Mouse (Mus musculus) stomach, embryonic 14.5 days (tissue): ENCODE data around the gene 7420426K07Rik. TPM values are rescaled to one million over a fixed set of nuclear protein-coding genes. Genes with fewer than 3 reads are reported as not detected.

Experiments
- ATAC-seq: fragments of 200-750 bp; cut with Nextera tagmentation; 2 replicates; pipeline ENCODE4 v1.8.0; 2017; ENCODE audit warnings: low read depth, moderate TSS enrichment; ENCODE audit not compliant: insufficient number of reproducible peaks, insufficient read depth, low FRiP score
- H3K27ac ChIP-seq: fragments of 300-500 bp; sonication (generic); 2 replicates; pipeline ENCODE4 v1.5.1; 2014; ENCODE audit warnings: mild to moderate bottlenecking, low read length, moderate library complexity, mixed read lengths
- H3K27me3 ChIP-seq: fragments of 300-500 bp; sonication (generic); 2 replicates; pipeline ENCODE4 v1.6.1; 2014; ENCODE audit warnings: low read length, control low read depth, mixed read lengths; ENCODE audit not compliant: control insufficient read depth, insufficient read depth
- H3K36me3 ChIP-seq: fragments of 300-500 bp; sonication (generic); 2 replicates; pipeline ENCODE4 v1.6.1; 2014; ENCODE audit warnings: mild to moderate bottlenecking, control low read depth, low read length, moderate library complexity, mixed read lengths; ENCODE audit not compliant: control insufficient read depth, insufficient read depth
- H3K4me1 ChIP-seq: fragments of 300-500 bp; sonication (generic); 2 replicates; pipeline ENCODE4 v1.6.1; 2014; ENCODE audit warnings: low read length, control low read depth, mixed read lengths; ENCODE audit not compliant: control insufficient read depth, insufficient read depth
- H3K4me2 ChIP-seq: fragments of 300-500 bp; sonication (generic); replicated peaks from 2 replicates; pipeline ENCODE4 v1.6.1; 2014; ENCODE audit warnings: low read depth, low read length, control low read depth
- H3K4me3 ChIP-seq: fragments of 300-500 bp; sonication (generic); 2 replicates; pipeline ENCODE4 v1.5.1; 2014; ENCODE audit warnings: low read depth, low read length, control low read depth
- H3K9ac ChIP-seq: fragments of 300-500 bp; sonication (generic); replicated peaks from 2 replicates; pipeline ENCODE4 v1.6.1; 2014; ENCODE audit warnings: low read depth, mild to moderate bottlenecking, control low read depth, low read length, moderate library complexity, mixed read lengths
- H3K9me3 ChIP-seq: fragments of 300-500 bp; sonication (generic); 2 replicates; pipeline ENCODE4 v1.6.1; 2016; ENCODE audit warnings: low read depth, low read length, control low read depth; ENCODE audit not compliant: control insufficient read depth
- WGBS: fragments of 180-500 bp; shearing (Covaris S2); extraction: QIAGEN DNeasy Blood & Tissue Kit; methylation state at CpG from one replicate; pipeline ENCODE4 v1.1.7; 2014; 5-methylcytosine and 5-hydroxymethylcytosine counted together
- polyA plus RNA-seq: library from polyadenylated mRNA; unstranded; fragments of >200 nt; fragmentation: Nextera tagmentation; extraction: Ambion mirVana; gene quantifications from 2 replicates; pipeline ENCODE4 v1.2.1, GENCODE M21; 2014

The 7420426K07Rik gene
- not detected in 2 replicates for polyA plus RNA-seq

DNA sequence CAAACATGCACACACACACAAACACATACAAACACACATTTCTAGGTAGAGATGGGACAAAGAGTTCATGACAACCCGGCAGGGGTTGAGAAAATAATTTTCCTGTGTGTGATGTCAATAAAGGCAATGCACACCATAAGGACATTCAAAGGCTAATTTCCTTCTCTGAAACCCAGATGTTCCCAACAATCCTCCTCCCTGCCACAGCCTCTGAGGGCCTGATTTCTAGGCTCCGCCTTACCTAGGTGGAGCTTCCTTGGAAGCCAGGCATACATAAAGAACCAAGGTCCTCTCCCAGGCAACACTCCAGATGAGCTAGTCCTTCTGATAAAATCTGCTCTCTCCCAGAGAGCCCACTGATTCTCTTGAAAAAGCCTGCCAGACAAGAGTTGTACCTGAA is at the start of gene 7420426K07Rik:
TSS of gene 7420426K07Rik (plus strand) at position 301 of the 400 bp plus-strand sequence.
- no peak within 1 kb of the TSS for H3K4me3 ChIP-seq
- H3K36me3 ChIP-seq, result no peaks in the 10 kb centered on the region
- no peaks in the 10 kb centered on the region; the same call in 1 of the 2 replicates for H3K9me3 ChIP-seq
- no peaks in the 10 kb centered on the region for H3K27me3 ChIP-seq
- WGBS, result 89% methylated on average over 2 of the region's 2 CpGs
- H3K4me1 ChIP-seq, result no peaks in the 10 kb centered on the region
- ATAC-seq, result no peak
- no peak within 1 kb of the TSS for H3K27ac ChIP-seq
- H3K4me2 ChIP-seq, result no peak within 1 kb of the TSS
- H3K9ac ChIP-seq, result no peak within 1 kb of the TSS

DNA sequence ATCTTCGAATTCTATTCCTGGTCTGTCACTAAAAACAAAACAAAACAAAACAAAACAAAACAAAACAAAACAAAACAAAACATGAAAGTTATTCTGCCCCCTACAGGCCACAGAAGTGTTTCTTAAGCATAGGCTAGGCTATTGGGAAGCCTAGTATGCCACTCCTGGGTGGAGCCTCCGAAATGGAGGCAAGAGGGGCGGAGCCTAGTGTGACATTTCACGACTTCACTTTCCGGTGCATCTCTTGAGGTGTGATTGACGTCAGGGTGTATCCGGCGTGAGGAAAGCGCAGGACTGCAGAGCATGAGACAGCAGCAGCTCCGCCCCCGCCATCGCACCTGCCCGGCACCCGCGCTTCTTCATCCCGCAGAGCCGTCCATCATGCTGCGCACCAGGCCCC is 46.7 kb upstream of the 7420426K07Rik start, which contains the start of gene Prr23a2:
TSS of gene Prr23a2 (plus strand) at position 285 of the 400 bp plus-strand sequence.
- 65% methylated on average over 18 of the region's 18 CpGs for WGBS
- H3K9ac ChIP-seq, result no peak within 1 kb of the TSS
- no peak for ATAC-seq
- H3K27ac ChIP-seq, result no peak within 1 kb of the TSS
- H3K4me3 ChIP-seq, result no peak within 1 kb of the TSS
- no peaks in the 10 kb centered on the region for H3K27me3 ChIP-seq
- H3K4me2 ChIP-seq, result no peak within 1 kb of the TSS
- no peaks in the 10 kb centered on the region for H3K36me3 ChIP-seq
- no peaks in the 10 kb centered on the region for H3K4me1 ChIP-seq
- H3K9me3 ChIP-seq, result no peaks in the 10 kb centered on the region

DNA sequence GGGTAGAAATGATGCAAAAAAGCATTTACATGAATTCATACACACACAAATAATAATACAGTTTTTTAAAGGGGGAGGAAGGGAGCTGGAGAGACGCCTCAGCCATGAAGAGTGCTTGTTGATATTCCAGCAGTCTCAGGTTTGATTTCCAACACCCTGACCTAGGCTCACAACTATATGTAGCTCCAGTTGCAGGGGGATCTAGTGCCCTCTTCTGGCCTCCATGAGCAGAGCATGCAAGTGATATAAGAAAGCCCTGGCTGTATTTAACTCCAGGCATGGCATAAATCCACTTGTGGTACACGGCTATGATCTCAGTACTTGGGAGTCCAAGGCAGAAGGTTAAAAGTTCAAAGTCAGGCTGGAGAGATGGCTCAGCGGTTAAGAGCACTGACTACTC is 39.5 kb upstream of the 7420426K07Rik start:
- WGBS, result 75% methylated on average over 3 of the region's 3 CpGs
- 0 out of 2 replicates have a peak, but pooled peaks cover 4% of the 10 kb centered on the region for H3K27me3 ChIP-seq

GRCm38 (mm10) chr9:98864571-98864970 is 38.3 kb upstream of the 7420426K07Rik start, which contains the start of gene Prr23a3:
Gene Prr23a3 (plus strand): TSS chr9:98864767.
- no peaks in the 10 kb centered on the region for H3K4me1 ChIP-seq
- H3K27me3 ChIP-seq, result 0 out of 2 replicates have a peak, but pooled peaks cover 4% of the 10 kb centered on the region
- 51% methylated on average over 22 of the region's 22 CpGs for WGBS
- no peak within 1 kb of the TSS for H3K27ac ChIP-seq
- H3K9me3 ChIP-seq, result no peaks in the 10 kb centered on the region
- H3K36me3 ChIP-seq, result no peaks in the 10 kb centered on the region
- no peak within 1 kb of the TSS for H3K4me2 ChIP-seq
- no peak for ATAC-seq
- no peak within 1 kb of the TSS for H3K9ac ChIP-seq
- no peak within 1 kb of the TSS for H3K4me3 ChIP-seq

More for the DNA sequence above, 39.5 kb upstream of the 7420426K07Rik start:
- Histone ChIP-seq H3K9me3 (no peaks in the 10 kb centered on the region), H3K4me1 (no peaks in the 10 kb centered on the region), H3K9ac (no peak overlapping the region), H3K36me3 (no peaks in the 10 kb centered on the region), H3K4me2 (no peak overlapping the region), H3K4me3 (no peak overlapping the region), H3K27ac (no peak overlapping the region)
- no peak for ATAC-seq

DNA sequence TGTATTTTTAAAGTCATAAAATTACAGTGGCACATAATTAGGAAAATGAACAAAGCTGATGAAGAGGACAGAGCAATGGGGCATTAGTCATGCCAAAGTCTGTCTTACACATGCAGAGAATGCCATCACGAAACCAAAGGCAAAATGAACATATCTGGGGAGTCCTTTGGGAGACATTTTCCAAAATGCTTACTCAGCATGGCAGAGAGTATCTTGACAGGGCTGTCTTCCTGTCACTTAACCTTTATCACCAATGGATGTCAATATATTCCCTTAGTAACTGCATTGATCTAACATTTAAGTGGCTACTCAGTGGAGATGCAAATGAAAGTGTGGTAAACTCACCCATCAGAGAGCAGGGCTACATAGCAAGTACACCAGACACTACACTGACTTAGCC is 1.4 kb upstream of the 7420426K07Rik start:
- no peak for ATAC-seq
- H3K9me3 ChIP-seq, result peaks cover 8% of the 10 kb centered on the region; the same call in 1 of the 2 replicates
- H3K36me3 ChIP-seq, result no peaks in the 10 kb centered on the region
- no peak overlapping the region for H3K4me3 ChIP-seq
- WGBS, result 59% methylated on average over 1 of the region's 1 CpGs
- no peaks in the 10 kb centered on the region for H3K27me3 ChIP-seq
- no peaks in the 10 kb centered on the region for H3K4me1 ChIP-seq
- H3K27ac ChIP-seq, result no peak overlapping the region
- no peak overlapping the region for H3K4me2 ChIP-seq
- H3K9ac ChIP-seq, result no peak overlapping the region

- ATAC-seq, result no peak
- no peak overlapping the region for H3K4me3 ChIP-seq
- 93% methylated on average over 5 of the region's 5 CpGs for WGBS
- no peak overlapping the region for H3K4me2 ChIP-seq
- no peaks in the 10 kb centered on the region for H3K9me3 ChIP-seq
- no peaks in the 10 kb centered on the region for H3K36me3 ChIP-seq
- H3K4me1 ChIP-seq, result no peaks in the 10 kb centered on the region
- no peak overlapping the region for H3K9ac ChIP-seq
- H3K27ac ChIP-seq, result no peak overlapping the region
- H3K27me3 ChIP-seq, result no peaks in the 10 kb centered on the region
Measured at GRCm38 (mm10) chr9:98920629-98921523, 18.0 kb downstream of the 7420426K07Rik start.

DNA sequence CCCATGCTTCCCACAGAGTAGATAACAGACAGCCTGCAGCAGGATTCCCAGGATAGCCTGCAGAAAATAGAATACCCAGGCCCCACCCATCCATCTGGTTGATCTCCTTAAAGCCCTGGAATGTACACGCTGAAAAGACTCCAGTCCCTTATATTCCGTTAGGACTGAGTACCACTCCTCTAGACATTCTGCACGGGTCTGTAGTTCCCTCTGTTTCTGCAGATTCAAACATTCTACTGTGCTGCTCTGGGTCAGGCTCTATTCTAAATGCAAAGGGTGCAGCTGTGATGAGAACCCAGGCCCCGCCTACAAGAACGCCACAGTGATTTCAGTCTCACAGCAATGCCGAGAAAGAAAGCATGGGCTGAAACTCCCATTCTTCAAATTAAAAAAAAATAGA is 20.2 kb downstream of the 7420426K07Rik start:
- Histone ChIP-seq H3K9me3 (no peaks in the 10 kb centered on the region), H3K4me3 (no peak overlapping the region), H3K4me1 (no peaks in the 10 kb centered on the region), H3K36me3 (no peaks in the 10 kb centered on the region), H3K9ac (no peak overlapping the region), H3K4me2 (no peak overlapping the region), H3K27me3 (no peaks in the 10 kb centered on the region), H3K27ac (no peak overlapping the region)
- ATAC-seq, result no peak
- WGBS, result 26% methylated on average over 6 of the region's 6 CpGs

DNA sequence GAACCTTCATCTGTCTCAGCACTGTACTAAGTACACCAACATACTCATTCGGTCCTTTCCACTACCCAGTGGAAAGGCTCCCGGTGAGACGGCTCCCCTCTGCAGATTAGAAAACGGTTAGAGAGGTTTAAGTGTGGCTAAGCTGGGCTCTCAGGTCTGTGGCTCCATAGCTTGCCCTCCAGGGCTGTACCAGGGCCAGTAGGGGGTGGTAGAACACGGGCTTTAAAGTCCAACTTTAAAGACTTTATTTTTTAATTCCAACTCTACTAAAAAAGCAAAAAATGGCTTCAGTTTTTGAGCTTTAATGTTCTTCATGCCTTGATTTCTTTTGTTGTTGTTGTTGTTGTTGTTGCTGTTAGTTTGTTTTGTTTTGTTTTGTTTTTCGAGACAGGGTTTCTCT is 21.3 kb downstream of the 7420426K07Rik start:
- Histone ChIP-seq H3K4me3 (no peak overlapping the region), H3K27ac (no peak overlapping the region), H3K4me1 (no peaks in the 10 kb centered on the region), H3K36me3 (no peaks in the 10 kb centered on the region), H3K9ac (no peak overlapping the region), H3K9me3 (no peaks in the 10 kb centered on the region), H3K27me3 (no peaks in the 10 kb centered on the region), H3K4me2 (no peak overlapping the region)
- no peak for ATAC-seq
- WGBS, result 62% methylated on average over 6 of the region's 6 CpGs
